Mouse (Mus musculus): Measurements from ENCODE around the gene Ube2z.

Gene Ube2z

GRCm38 (mm10) chr11:96064521-96065214 is 520 bp downstream of the Ube2z start:
- DNase-seq (ENCODE audit: low read depth, low spot score) = peak; percentile 92

DNA sequence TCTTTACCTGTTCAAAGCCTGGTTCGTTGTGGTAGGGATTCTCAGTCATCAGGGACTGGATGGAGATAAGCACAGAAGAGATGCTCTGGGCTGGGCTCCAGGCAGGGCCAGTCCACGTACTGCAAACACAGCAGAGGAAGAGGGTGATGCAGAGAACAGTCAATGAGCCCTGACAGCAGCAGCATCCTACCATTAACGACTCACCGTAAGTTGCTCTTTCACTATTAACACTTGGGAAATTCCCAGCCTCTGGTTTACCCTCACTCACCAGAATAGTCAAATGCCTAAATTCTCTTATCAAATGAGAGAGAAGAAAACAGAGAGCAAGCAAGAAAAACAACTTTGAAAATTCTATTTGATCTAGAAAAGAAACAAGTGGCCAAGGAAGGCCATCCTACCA is 6.9 kb downstream of the Ube2z start:
- no peak for DNase-seq (ENCODE audit: low read depth, low spot score)

DNA sequence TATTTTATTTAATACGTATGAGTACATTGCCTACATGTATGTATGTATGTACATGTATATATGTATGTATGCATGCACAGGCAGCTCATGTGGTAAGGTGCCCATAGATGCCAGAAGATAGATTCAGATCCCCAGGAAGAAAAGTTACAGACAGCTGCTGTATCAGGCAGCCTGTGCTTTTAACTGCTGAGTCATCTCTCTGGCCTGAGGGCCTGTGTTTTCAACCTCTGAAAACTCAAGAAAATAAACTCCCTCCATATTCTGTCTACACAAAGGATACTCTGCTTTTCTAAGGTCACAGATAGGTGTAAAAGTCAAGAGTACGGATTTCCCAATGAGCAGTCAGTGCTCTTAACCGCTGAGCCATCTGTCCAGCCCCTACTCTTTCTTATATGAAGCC is 14.3 kb downstream of the Ube2z start:
- DNase-seq (ENCODE audit: low read depth, low spot score) = no peak

- DNase-seq (ENCODE audit: low read depth, low spot score) = peak; percentile 41
Observed at GRCm38 (mm10) chr11:96049939-96050338, 15.2 kb downstream of the Ube2z start.

DNA sequence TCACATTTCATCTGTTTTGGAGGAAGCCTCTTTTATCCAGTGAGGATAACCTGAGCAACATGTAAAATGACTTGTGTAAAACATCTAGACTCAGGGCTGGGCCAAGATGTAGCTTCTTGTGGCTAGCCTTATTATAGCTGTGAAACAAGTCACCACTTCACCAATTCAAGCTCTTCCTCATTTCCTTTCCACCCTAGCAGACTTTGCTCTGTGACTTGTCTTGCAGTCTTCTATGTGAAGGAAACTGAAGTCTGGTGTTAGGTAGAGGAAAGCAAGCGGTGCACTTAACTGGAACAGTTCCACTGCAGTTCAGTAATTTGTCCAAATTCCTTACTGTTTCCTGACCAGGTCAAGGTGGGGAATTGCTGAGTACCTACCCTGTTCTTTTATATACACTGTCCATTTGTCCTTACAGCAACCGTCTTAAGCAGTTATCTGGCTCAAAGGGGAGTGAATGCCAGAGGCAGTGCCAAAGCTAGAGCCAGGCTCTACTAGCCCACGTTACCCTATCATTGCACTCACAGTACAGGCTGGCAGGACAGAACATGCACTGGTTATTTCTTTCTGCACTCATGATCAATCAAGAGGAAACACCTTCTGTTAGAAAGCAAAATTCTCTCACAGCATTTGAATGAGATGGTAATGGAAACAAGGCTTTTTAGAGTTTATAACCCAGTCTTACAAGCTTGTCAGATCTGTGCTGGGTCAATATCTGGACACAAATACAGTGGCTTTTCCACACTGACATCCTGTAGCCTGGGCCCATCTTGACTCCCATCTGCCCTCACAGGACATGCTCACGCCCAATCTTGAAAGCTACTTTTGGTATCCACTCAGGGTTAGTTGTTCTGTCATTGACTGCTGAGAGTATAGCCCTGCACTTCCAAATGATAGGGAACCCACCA is 17.5 kb downstream of the Ube2z start:
- DNase-seq (ENCODE audit: low read depth, low spot score) = no peak

GRCm38 (mm10) chr11:96046793-96047192 is 18.4 kb downstream of the Ube2z start:
- no peak for DNase-seq (ENCODE audit: low read depth, low spot score)

GRCm38 (mm10) chr11:96046028-96046427 is 19.2 kb downstream of the Ube2z start:
- no peak for DNase-seq (ENCODE audit: low read depth, low spot score)

- no peak for DNase-seq (ENCODE audit: low read depth, low spot score)
Observed at GRCm38 (mm10) chr11:96044803-96045567, 20.2 kb downstream of the Ube2z start.

- no peak for DNase-seq (ENCODE audit: low read depth, low spot score)
Observed at GRCm38 (mm10) chr11:96038560-96038959, 26.6 kb downstream of the Ube2z start.

- DNase-seq (ENCODE audit: low read depth, low spot score) = no peak
Observed at GRCm38 (mm10) chr11:96037499-96037898, 27.7 kb downstream of the Ube2z start.

DNA sequence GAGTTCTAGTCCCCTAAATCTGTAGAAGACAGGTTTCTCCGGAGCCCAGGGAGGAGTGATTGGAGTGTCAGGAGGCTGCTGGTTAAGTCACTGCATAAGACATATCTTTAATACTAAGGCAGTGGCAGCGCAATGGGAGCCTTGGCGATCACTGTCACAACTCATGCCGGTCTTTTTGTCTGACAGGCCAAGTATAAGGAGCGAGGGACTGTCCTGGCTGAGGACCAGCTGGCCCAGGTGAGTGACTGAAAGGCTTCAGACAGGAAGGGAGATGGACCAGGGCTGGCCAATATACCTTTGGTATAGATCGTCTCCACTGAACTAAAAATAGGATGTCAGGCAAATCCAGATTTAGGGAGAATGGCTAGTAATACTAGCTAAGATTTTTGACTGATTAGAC is 30.1 kb downstream of the Ube2z start:
- DNase-seq (ENCODE audit: low read depth, low spot score) = no peak

GRCm38 (mm10) chr11:96034596-96035052 is 30.6 kb downstream of the Ube2z start, which contains the start of gene Snf8:
Gene Snf8 (plus strand): TSS chr11:96034885.
- peak; percentile 97 for DNase-seq (ENCODE audit: low read depth, low spot score)

GRCm38 (mm10) chr11:96034116-96034515 is 31.1 kb downstream of the Ube2z start:
- no peak for DNase-seq (ENCODE audit: low read depth, low spot score)

GRCm38 (mm10) chr11:96033264-96033663 is 31.9 kb downstream of the Ube2z start:
- peak; percentile 80 for DNase-seq (ENCODE audit: low read depth, low spot score)

DNA sequence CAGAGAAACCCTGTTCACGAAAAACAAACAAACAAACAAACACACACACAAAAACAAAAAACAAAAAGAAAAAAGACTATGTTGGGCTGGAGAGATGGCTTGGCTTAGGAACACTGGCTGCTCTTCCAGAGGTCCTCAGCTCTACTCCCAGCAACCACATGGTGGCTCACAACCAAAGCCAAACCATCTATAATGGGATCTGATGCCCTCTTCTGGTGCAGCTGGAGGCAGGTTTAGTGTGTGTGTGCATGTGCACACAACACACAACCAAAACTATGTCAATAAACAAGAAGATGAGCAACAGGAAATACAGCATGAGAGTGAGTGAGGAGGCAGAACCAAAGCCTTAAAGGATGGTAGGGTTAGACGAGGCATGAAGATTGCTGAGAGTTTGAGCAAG is 33.5 kb downstream of the Ube2z start:
- DNase-seq (ENCODE audit: low read depth, low spot score) = peak; percentile 83

GRCm38 (mm10) chr11:96030571-96030970 is 34.6 kb downstream of the Ube2z start:
- DNase-seq (ENCODE audit: low read depth, low spot score) = no peak

GRCm38 (mm10) chr11:96028130-96028529 is 37.1 kb downstream of the Ube2z start:
- DNase-seq (ENCODE audit: low read depth, low spot score) = no peak

DNA sequence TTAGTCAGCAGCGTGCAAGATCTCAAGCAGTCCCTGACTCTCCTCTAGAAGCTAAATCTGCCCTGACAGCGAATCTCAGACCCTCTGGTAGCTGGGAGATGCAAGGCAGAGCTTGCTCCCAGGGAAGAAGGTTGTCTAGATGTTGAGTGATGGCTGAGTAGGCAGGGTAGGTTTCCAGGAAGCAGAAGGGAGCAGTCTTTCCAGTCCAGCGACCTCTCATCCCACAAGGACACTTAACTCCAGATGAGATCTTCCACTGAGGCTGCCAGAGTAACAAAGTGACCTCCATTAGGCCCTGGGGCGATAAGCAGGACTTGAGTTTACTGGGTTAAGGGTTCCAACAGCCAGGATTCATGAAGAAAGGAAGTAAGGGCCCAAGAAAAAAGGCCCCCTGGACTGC is 44.6 kb downstream of the Ube2z start:
- no peak for DNase-seq (ENCODE audit: low read depth, low spot score)

DNA sequence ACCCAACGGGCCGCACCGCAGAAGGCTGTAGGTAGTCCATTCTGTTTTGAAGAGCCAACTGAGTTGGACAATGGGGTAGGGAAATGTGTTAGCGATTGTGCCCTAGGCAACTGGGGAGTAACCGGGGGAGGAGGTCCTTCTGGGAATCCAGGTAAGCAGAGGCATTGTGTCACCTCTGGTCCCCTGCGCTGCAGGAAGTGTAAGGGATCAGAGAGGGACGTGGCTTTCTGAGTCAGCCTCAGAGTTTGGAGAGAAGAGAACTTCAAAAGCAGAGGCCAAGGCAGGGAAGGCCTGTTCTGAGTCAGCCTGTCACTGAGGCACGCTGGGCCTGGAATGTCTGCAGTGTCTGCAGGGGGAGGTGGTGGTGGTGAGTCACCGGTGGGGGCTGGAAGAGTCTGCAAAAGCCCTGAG is 47.2 kb downstream of the Ube2z start:
- peak; percentile 97 for DNase-seq (ENCODE audit: low read depth, low spot score)

DNA sequence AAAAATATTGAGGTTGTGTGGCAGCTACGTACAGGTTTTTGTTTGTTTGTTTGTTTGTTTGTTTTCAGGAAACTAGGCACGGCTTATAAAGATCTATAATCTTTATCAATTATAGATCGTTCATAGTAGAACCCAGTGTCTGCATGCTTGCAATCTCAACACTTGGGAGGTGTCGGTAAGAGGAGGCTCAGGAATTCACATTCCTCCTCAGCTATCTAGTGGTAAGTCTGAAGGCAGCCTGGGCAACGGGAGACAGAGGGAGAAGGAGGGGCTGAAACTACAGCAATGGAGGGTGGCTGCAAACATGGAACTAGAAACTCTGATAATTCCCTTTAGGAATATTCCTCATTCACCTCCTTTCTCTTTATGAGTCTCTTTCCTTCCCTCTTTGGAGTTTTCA is 49.8 kb downstream of the Ube2z start:
- peak; percentile 59 for DNase-seq (ENCODE audit: low read depth, low spot score)

DNA sequence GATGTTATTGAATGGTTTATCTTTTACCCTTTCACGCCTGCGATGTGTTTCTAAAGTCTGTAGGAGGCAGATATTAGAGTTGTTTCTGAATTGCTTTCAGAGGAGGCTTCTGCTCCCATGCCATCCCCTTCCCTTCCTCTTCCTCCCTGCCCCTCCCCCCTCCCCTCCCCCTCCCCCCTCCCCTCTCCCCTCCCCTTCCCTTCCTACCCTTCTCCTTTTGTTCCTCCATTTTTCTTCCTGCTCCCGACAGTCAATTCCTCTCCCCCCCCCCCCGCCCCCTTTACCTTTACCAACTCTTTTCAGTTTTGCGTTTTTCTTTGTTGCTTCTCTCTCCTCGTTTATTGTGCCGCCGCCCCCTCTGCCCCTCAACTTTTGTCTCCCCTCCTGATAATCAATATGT is 53.2 kb downstream of the Ube2z start:
- DNase-seq (ENCODE audit: low read depth, low spot score) = no peak

DNA sequence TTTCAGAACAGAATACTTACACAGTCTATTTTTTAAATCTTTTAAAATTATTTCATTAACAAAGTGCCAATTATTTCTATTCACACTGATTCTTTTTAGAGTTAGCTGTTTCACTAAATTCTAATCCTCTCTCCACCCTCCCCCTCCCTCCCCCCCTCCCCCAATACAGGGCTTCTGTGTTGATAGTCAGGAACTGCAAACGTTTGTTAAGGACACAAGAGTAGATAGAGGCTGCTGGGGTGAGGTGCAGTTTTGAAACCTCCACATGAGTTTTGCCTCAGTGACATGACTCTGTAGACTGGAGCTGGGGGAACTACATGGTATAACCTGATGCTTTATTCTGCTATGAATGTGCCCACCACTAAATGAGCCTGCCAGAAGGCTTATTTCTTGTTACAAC is 56.4 kb downstream of the Ube2z start:
- DNase-seq (ENCODE audit: low read depth, low spot score) = peak; percentile 44
